Mouse (Mus musculus): Measurements from ENCODE around the gene Dlgap3. TPM values are rescaled to one million over a fixed set of nuclear protein-coding genes. Genes with fewer than 3 reads are reported as not detected.

Dlgap3 gene
- polyA plus RNA-seq (2015; fragmentation: Illumina TruSeq; extraction: RNeasy Lipid Tissue Mini Kit (QIAGEN cat#74804); ENCODE audit: insufficient read depth, low replicate concordance): not detected

DNA sequence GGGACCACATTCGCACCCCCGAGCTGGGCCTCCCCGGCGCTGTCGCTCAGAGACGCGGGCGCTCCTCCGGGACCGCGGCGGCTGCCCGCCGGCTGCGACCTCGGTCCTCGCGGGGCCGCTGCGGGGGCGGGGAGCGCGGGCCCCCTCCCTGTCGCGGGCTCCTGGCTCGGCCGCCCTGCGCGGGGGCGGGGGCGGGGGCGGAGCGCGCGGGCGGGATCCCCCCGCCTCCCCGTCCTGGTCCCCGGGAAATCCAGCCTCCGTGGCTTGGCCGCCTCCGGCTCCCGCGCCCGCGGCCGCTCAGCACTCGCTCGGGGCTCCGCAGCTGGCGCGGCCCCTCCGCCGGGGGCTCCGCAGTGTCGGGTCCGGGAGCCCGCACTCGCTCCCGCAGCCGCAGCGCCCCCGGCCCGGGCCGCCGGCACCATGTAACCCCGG lies at the start of gene Dlgap3:
Gene Dlgap3, plus strand, starts transcription at position 291 of the 432 bp plus-strand sequence.

GRCm38 (mm10) chr4:127123391-127123790 lies 45.6 kb upstream of the Dlgap3 start, which contains the start of gene Tmem35b:
Gene Tmem35b (plus strand): TSS chr4:127123691.

GRCm38 (mm10) chr4:127243552-127243951 lies 74.5 kb downstream of the Dlgap3 start, which contains the start of gene Smim12:
Gene Smim12 (plus strand): TSS chr4:127243784.

Other genes starting within 250 kb of the Dlgap3 start
- gene Zmym4, start 201.1 kb upstream of the Dlgap3 start, polyA plus RNA-seq (2015; fragmentation: Illumina TruSeq; extraction: RNeasy Lipid Tissue Mini Kit (QIAGEN cat#74804); ENCODE audit: insufficient read depth, low replicate concordance): 30.0 TPM
- 752 TPM for gene Sfpq, start 147.9 kb upstream of the Dlgap3 start, polyA plus RNA-seq (2015; fragmentation: Illumina TruSeq; extraction: RNeasy Lipid Tissue Mini Kit (QIAGEN cat#74804); ENCODE audit: insufficient read depth, low replicate concordance)
- gene Zmym1, start 108.1 kb upstream of the Dlgap3 start, polyA plus RNA-seq (2015; fragmentation: Illumina TruSeq; extraction: RNeasy Lipid Tissue Mini Kit (QIAGEN cat#74804); ENCODE audit: insufficient read depth, low replicate concordance): 17.6 TPM
- 55.3 TPM for gene Zmym6, start 91.8 kb upstream of the Dlgap3 start, polyA plus RNA-seq (2015; fragmentation: Illumina TruSeq; extraction: RNeasy Lipid Tissue Mini Kit (QIAGEN cat#74804); ENCODE audit: insufficient read depth, low replicate concordance)
- 18.9 TPM for gene Tmem35b, start 45.5 kb upstream of the Dlgap3 start, polyA plus RNA-seq (2015; fragmentation: Illumina TruSeq; extraction: RNeasy Lipid Tissue Mini Kit (QIAGEN cat#74804); ENCODE audit: insufficient read depth, low replicate concordance)
- gene Smim12, start 74.6 kb downstream of the Dlgap3 start, polyA plus RNA-seq (2015; fragmentation: Illumina TruSeq; extraction: RNeasy Lipid Tissue Mini Kit (QIAGEN cat#74804); ENCODE audit: insufficient read depth, low replicate concordance): 18.3 TPM
- gene Gja4, start 144.8 kb downstream of the Dlgap3 start, polyA plus RNA-seq (2015; fragmentation: Illumina TruSeq; extraction: RNeasy Lipid Tissue Mini Kit (QIAGEN cat#74804); ENCODE audit: insufficient read depth, low replicate concordance): 3.5 TPM
- gene Gjb3, start 161.6 kb downstream of the Dlgap3 start, polyA plus RNA-seq (2015; fragmentation: Illumina TruSeq; extraction: RNeasy Lipid Tissue Mini Kit (QIAGEN cat#74804); ENCODE audit: insufficient read depth, low replicate concordance): not detected
- not detected for gene Gjb4, start 184.9 kb downstream of the Dlgap3 start, polyA plus RNA-seq (2015; fragmentation: Illumina TruSeq; extraction: RNeasy Lipid Tissue Mini Kit (QIAGEN cat#74804); ENCODE audit: insufficient read depth, low replicate concordance)
- gene Gjb5, start 189.0 kb downstream of the Dlgap3 start, polyA plus RNA-seq (2015; fragmentation: Illumina TruSeq; extraction: RNeasy Lipid Tissue Mini Kit (QIAGEN cat#74804); ENCODE audit: insufficient read depth, low replicate concordance): not detected

Measured in spleen, adult 10 weeks (tissue).